Mouse (Mus musculus) embryonic facial prominence, embryonic 10.5 days (tissue): ENCODE results near the gene Cntfr. TPM values are rescaled to one million over a fixed set of nuclear protein-coding genes. Genes with fewer than 3 reads are reported as not detected.
A peak's percentile ranks its signal among the peaks of the same experiment; 100 is the strongest.

Source experiments
- DNase-seq: peaks from one replicate; pipeline ENCODE4 v3.0.0-alpha.2; 2017; ENCODE audit warnings: low spot score
- H3K27ac ChIP-seq: fragments of 300-500 bp; sonication (generic); replicated peaks from 2 replicates; pipeline ENCODE4 v1.5.1; 2016; ENCODE audit warnings: mild to moderate bottlenecking
- H3K27me3 ChIP-seq: fragments of 300-500 bp; sonication (generic); replicated peaks from 2 replicates; pipeline ENCODE4 v1.6.1; 2016; ENCODE audit warnings: low read depth, mild to moderate bottlenecking; ENCODE audit not compliant: poor library complexity, severe bottlenecking
- H3K36me3 ChIP-seq: fragments of 300-500 bp; sonication (generic); replicated peaks from 2 replicates; pipeline ENCODE4 v1.6.1; 2016; ENCODE audit warnings: mild to moderate bottlenecking, moderate library complexity
- H3K4me1 ChIP-seq: fragments of 300-500 bp; sonication (generic); 2 replicates; pipeline ENCODE4 v1.6.1; 2016
- H3K4me3 ChIP-seq: fragments of 300-500 bp; sonication (generic); 2 replicates; pipeline ENCODE4 v1.5.1; 2016; ENCODE audit warnings: mild to moderate bottlenecking, moderate library complexity
- H3K9me3 ChIP-seq: fragments of 300-500 bp; sonication (generic); 2 replicates; pipeline ENCODE4 v1.6.1; 2016; ENCODE audit warnings: mild to moderate bottlenecking
- WGBS: fragments of 180-500 bp; shearing (Covaris S2); methylation state at CpG from one replicate; pipeline ENCODE4 v1.1.7; 2016; 5-methylcytosine and 5-hydroxymethylcytosine counted together
- polyA plus RNA-seq: library from polyadenylated mRNA; unstranded; fragments of >200 nt; fragmentation: Nextera tagmentation; extraction: Ambion mirVana; gene quantifications from 2 replicates; pipeline ENCODE4 v1.2.1, GENCODE M21; 2016

Gene Cntfr
- polyA plus RNA-seq, 1 experiment from 2014 or later: 8.6 TPM

- peak; percentile 47 for DNase-seq
- Histone ChIP-seq H3K9me3 (no peaks in the 10 kb centered on the region), H3K4me3 (0 out of 2 replicates have a peak overlapping the region, but pooled peaks have one; percentile 5), H3K27me3 (no peaks in the 10 kb centered on the region), H3K36me3 (peaks cover 53% of the 10 kb centered on the region), H3K27ac (peak overlapping the region; percentile 44; the same call in 1 of the 2 replicates), H3K4me1 (peaks cover 49% of the 10 kb centered on the region)
- 45% methylated on average over 6 of the region's 6 CpGs for WGBS
Measured at GRCm38 (mm10) chr4:41716834-41717233, 19.9 kb upstream of the Cntfr start.

- Histone ChIP-seq H3K4me3 (no peak overlapping the region), H3K4me1 (peaks cover 51% of the 10 kb centered on the region), H3K27ac (no peak overlapping the region), H3K27me3 (no peaks in the 10 kb centered on the region), H3K9me3 (no peaks in the 10 kb centered on the region), H3K36me3 (peaks cover 65% of the 10 kb centered on the region)
- 83% methylated on average over 5 of the region's 5 CpGs for WGBS
- no peak for DNase-seq
Measured at GRCm38 (mm10) chr4:41715596-41715995, 18.7 kb upstream of the Cntfr start.

GRCm38 (mm10) chr4:41715082-41715481 is 18.2 kb upstream of the Cntfr start:
- no peak overlapping the region for H3K4me3 ChIP-seq
- H3K27ac ChIP-seq: no peak overlapping the region
- peaks cover 66% of the 10 kb centered on the region for H3K36me3 ChIP-seq
- DNase-seq: no peak
- WGBS: 79% methylated on average over 8 of the region's 8 CpGs
- H3K9me3 ChIP-seq: no peaks in the 10 kb centered on the region
- H3K4me1 ChIP-seq: peaks cover 50% of the 10 kb centered on the region
- no peaks in the 10 kb centered on the region for H3K27me3 ChIP-seq

- Histone ChIP-seq H3K4me1 (peaks cover 50% of the 10 kb centered on the region), H3K27me3 (no peaks in the 10 kb centered on the region), H3K27ac (no peak overlapping the region), H3K9me3 (no peaks in the 10 kb centered on the region), H3K4me3 (peak overlapping the region; percentile 89), H3K36me3 (peaks cover 58% of the 10 kb centered on the region)
- peak; percentile 68 for DNase-seq
- 19% methylated on average over 8 of the region's 8 CpGs for WGBS
Measured at GRCm38 (mm10) chr4:41714276-41714675, 17.4 kb upstream of the Cntfr start.

GRCm38 (mm10) chr4:41713197-41714067 is 16.5 kb upstream of the Cntfr start, which contains the start of gene Rpp25l:
Gene Rpp25l, minus strand, starts transcription at chr4:41713534.
- H3K27ac ChIP-seq: peak within 1 kb of the TSS; percentile 96
- H3K36me3 ChIP-seq: peaks cover 50% of the 10 kb centered on the region
- under 1% methylated on average over 61 of the region's 61 CpGs for WGBS

GRCm38 (mm10) chr4:41712421-41713196 is 15.7 kb upstream of the Cntfr start:
- WGBS: 52% methylated on average over 31 of the region's 31 CpGs
- peak overlapping the region; percentile 96 for H3K27ac ChIP-seq
- H3K9me3 ChIP-seq: no peaks in the 10 kb centered on the region
- peaks cover 63% of the 10 kb centered on the region for H3K4me1 ChIP-seq
- no peak for DNase-seq
- peaks cover 42% of the 10 kb centered on the region for H3K36me3 ChIP-seq
- peaks cover 6% of the 10 kb centered on the region for H3K27me3 ChIP-seq
- peak overlapping the region; percentile 89 for H3K4me3 ChIP-seq

More at GRCm38 (mm10) chr4:41713197-41714067, 16.5 kb upstream of the Cntfr start, which contains the start of gene Rpp25l:
- Histone ChIP-seq H3K9me3 (no peaks in the 10 kb centered on the region), H3K4me3 (peak within 1 kb of the TSS; percentile 89), H3K27me3 (no peaks in the 10 kb centered on the region), H3K4me1 (peaks cover 56% of the 10 kb centered on the region)
- peak; percentile 93 for DNase-seq

GRCm38 (mm10) chr4:41711705-41712375 is 15.0 kb upstream of the Cntfr start:
- Histone ChIP-seq H3K9me3 (no peaks in the 10 kb centered on the region), H3K4me3 (peak overlapping the region; percentile 89), H3K36me3 (peaks cover 34% of the 10 kb centered on the region), H3K27me3 (peaks cover 10% of the 10 kb centered on the region), H3K4me1 (peaks cover 63% of the 10 kb centered on the region), H3K27ac (peak overlapping the region; percentile 96; the same call in 1 of the 2 replicates)
- DNase-seq: no peak
- WGBS: 82% methylated on average over 16 of the region's 16 CpGs

DNA sequence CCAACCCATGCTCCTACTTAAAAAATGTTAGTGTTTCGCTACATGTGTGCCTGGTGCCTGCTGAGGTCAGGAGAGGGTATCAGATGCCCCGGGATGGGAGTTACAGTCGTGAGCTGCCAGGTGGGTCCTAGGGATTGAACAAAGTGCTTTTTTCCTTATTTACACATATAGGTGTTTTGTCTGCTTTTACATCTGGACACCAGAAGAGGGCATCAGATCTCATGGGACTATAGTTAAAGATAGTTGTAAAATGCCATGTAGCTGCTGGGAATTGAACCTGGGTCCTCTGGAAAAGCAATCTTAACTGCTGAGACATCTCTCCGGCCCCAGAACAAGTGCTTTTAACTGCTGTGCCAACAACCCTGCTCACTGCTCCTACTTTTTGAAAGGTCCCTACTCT is 13.3 kb upstream of the Cntfr start:
- Histone ChIP-seq H3K4me3 (no peak overlapping the region), H3K27ac (no peak overlapping the region), H3K9me3 (no peaks in the 10 kb centered on the region), H3K27me3 (peaks cover 27% of the 10 kb centered on the region), H3K4me1 (peaks cover 67% of the 10 kb centered on the region), H3K36me3 (peaks cover 24% of the 10 kb centered on the region)
- WGBS: 60% methylated on average over 4 of the region's 4 CpGs
- no peak for DNase-seq

DNA sequence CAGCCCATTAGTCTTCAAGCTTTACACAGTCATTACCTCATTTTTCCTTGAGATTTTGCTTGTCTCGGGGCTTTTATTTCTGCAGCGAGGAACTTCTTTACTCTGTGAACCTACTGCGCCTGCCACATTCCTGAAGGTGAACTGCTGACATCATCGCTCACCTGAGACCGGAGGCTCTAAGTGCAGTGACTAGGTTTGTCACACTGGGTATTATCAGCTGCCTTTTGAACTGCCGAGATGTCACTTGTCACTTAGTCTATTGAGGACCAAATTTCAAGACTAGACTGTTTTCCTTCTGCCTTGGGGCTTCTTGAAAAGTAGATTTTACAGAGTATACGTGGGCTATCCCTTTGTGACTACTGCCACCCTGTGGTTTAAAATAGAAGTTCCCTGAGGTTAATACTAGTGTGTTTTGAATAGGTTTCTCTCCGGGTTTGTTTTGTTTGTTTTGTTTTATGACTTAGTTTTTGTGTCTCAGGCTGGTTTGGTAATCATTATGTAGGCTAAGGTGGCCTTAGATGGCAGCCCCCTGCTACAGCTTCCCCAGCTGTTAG is 11.4 kb upstream of the Cntfr start:
- 39% methylated on average over 8 of the region's 8 CpGs for WGBS
- DNase-seq: no peak
- no peaks in the 10 kb centered on the region for H3K9me3 ChIP-seq
- peaks cover 45% of the 10 kb centered on the region for H3K27me3 ChIP-seq
- peak overlapping the region; percentile 16; the same call in 1 of the 2 replicates for H3K27ac ChIP-seq
- peaks cover 73% of the 10 kb centered on the region for H3K4me1 ChIP-seq
- peaks cover 21% of the 10 kb centered on the region for H3K36me3 ChIP-seq
- H3K4me3 ChIP-seq: no peak overlapping the region

DNA sequence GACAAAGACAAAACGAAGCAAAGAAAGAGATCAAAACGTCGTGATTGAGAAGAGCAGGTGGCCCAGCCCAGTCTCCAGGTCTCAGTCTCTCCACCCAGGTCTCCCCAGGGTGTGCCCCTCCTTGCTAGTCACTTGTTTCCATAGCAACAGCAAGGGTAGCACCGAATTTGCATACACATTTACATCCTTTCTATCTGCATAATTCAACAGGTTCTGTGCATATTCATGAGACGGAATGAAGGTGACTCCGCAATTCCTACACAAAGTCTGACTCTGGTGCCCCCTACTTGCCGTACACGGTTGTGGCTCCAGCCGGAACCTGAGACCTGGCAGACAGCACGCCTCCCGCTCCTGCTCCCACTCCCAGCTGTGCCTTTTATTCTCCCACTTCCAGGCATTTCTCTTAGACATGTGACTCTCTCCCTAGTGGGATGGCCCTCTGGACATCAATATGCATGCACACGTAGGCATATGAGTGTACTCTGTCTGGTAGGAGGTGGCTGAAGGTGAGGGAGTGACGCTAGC is 10.2 kb upstream of the Cntfr start:
- H3K4me3 ChIP-seq: peak overlapping the region; percentile 11
- peak overlapping the region; percentile 16; the same call in 1 of the 2 replicates for H3K27ac ChIP-seq
- 3% methylated on average over 13 of the region's 13 CpGs for WGBS
- H3K27me3 ChIP-seq: peaks cover 48% of the 10 kb centered on the region
- H3K9me3 ChIP-seq: no peaks in the 10 kb centered on the region
- H3K36me3 ChIP-seq: peaks cover 17% of the 10 kb centered on the region
- H3K4me1 ChIP-seq: peaks cover 66% of the 10 kb centered on the region
- peak; percentile 80 for DNase-seq

DNA sequence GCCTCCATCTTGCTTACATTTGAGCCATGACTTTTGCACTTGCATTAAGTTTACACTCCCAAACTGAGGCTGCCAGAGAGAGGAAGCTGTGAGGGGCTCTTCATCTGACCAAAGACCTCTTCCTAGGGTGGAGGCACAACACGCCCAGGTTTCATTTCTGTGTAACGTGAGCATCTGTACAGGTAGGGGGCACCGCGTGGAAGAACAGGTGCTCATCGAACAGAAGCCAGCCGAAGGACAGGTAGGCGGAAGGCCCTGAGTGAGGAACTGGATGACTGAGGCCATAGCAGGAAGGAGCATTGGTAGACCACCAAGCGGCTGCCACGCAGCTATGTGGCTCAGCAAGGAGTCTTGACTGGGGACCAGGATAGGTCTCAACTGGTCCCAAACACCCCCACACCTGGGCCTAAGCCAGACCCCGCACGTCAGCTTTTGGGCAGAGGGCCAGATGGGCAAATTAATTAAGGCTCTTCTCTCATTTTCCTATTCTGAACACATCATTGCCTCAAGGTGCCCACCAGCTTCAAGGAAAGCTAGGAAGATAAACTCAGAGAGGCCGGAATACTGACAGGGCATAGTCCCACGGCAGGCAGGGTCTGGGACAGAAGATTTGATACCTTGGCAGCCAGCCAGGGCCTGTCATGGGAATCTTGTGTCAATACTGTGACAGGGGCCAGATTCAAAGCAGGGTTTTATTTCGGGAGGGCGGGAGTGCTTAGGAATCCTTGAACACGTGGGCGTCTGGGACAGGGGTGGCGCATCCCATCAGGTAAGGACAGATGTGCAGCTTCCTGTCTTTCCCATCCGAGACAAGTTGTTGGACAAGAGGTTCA is 9.2 kb upstream of the Cntfr start:
- WGBS: 73% methylated on average over 19 of the region's 19 CpGs
- Histone ChIP-seq H3K27ac (no peak overlapping the region), H3K9me3 (no peaks in the 10 kb centered on the region), H3K4me3 (no peak overlapping the region), H3K4me1 (peaks cover 57% of the 10 kb centered on the region), H3K36me3 (peaks cover 8% of the 10 kb centered on the region), H3K27me3 (peaks cover 48% of the 10 kb centered on the region)
- no peak for DNase-seq
